Mouse (Mus musculus): ENCODE results near the gene Fry. TPM values are rescaled to one million over a fixed set of nuclear protein-coding genes. Genes with fewer than 3 reads are reported as not detected.

Fry gene
- polyA plus RNA-seq, 1 experiment = 2.9 TPM

DNA sequence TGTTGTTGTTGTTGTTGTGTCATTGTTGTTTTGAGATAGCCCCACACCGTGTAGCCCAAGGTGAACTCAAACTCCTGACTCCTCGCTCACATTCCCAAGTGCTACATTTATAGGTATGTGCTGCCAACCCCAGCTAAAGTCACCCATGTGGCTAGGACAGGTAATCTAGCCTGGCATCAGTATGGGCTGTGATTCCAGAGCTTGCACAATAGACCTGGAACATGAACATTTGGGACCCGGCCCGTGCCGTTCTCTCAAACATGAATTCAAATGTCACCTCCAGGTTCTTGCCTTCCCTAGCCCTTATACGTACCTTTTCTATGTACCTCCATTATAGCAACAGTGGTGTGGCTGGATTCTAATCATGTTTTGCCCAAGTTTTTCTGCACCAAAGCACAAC, 156.9 kb downstream of the Fry start:
- H3K27ac ChIP-seq (ENCODE audit: insufficient read depth, low read length) = no peak overlapping the region
- H3K4me3 ChIP-seq (ENCODE audit: insufficient read depth, low read length) = no peak overlapping the region
- TF ChIP-seq CTCF (IDR thresholded peaks at IDR 0.05; ENCODE audit: borderline replicate concordance, insufficient read depth, low read length) = no peak
- no peak for TF ChIP-seq POLR2A (IDR thresholded peaks at IDR 0.05; ENCODE audit: low read depth, low read length)
- peaks cover 2% of the 10 kb centered on the region; the same call in 1 of the 2 replicates for H3K4me1 ChIP-seq (ENCODE audit: control insufficient read depth, insufficient read depth, low read length)

DNA sequence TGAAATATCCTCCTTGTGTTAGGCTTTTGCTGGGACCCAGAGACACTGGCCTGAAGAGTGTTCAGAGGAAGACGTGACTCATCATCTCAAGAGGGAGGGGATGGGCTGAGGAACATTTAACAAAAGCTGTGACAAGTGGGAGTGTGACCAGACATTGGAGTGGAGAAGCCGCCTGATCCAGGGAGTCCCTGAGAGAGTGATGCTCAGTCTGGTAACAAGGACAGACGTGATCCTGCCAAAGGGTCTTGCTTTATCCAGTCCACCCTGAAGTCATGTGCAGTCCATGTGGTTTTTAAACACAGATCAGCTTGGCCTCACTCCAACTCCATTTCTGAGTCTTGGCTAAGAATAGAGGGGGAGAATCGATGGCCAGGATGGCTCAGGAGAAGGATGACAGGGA, 158.2 kb downstream of the Fry start:
- TF ChIP-seq CTCF (IDR thresholded peaks at IDR 0.05; ENCODE audit: borderline replicate concordance, insufficient read depth, low read length) (no peak), POLR2A (IDR thresholded peaks at IDR 0.05; ENCODE audit: low read depth, low read length) (no peak)
- Histone ChIP-seq H3K4me1 (ENCODE audit: control insufficient read depth, insufficient read depth, low read length) (peaks cover 2% of the 10 kb centered on the region; the same call in 1 of the 2 replicates), H3K4me3 (ENCODE audit: insufficient read depth, low read length) (no peak overlapping the region), H3K27ac (ENCODE audit: insufficient read depth, low read length) (no peak overlapping the region)

DNA sequence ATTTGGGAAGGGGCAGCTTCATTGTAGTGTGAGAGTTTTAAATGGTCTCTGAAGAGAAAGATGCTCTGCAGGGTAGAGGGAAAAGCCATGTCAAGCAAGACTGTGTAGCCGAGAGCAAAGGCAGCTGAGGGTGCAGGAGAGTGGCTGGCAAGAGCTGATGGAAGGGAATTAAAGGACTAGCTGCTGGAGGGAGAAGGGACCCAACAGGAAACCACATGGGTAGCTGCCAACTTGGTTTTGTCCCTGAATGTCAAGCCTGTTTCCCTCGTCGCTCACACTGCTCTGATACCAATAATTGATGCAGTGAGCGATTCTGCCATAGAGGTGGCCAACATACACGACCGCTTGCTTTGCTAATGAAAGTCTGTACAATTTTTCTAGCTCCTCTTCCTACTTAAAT, 160.9 kb downstream of the Fry start:
- H3K4me3 ChIP-seq (ENCODE audit: insufficient read depth, low read length) = no peak overlapping the region
- H3K4me1 ChIP-seq (ENCODE audit: control insufficient read depth, insufficient read depth, low read length) = peaks cover 2% of the 10 kb centered on the region; the same call in 1 of the 2 replicates
- no peak for TF ChIP-seq POLR2A (IDR thresholded peaks at IDR 0.05; ENCODE audit: low read depth, low read length)
- no peak for TF ChIP-seq CTCF (IDR thresholded peaks at IDR 0.05; ENCODE audit: borderline replicate concordance, insufficient read depth, low read length)
- no peak overlapping the region for H3K27ac ChIP-seq (ENCODE audit: insufficient read depth, low read length)

DNA sequence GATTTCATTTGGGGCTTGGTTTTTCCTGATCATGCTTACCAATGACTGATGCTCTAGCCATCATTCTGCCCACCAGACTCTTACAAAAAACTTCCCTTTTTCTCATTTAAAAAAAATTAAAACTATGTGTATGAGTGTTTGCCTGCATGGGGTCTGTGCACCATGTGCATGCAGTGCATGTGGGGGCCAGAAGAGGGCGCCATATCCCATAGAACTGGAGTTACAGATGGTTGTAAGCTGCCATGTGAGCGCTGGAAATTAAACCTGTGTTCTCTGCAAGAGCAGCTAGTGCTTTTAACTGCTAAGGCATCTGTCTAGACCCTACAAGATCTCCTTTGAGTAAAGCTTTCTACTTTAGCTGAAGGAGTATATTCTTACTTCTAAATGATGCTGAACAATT, 162.6 kb downstream of the Fry start:
- TF ChIP-seq POLR2A (IDR thresholded peaks at IDR 0.05; ENCODE audit: low read depth, low read length) (no peak), CTCF (IDR thresholded peaks at IDR 0.05; ENCODE audit: borderline replicate concordance, insufficient read depth, low read length) (no peak)
- no peak overlapping the region for H3K4me3 ChIP-seq (ENCODE audit: insufficient read depth, low read length)
- H3K4me1 ChIP-seq (ENCODE audit: control insufficient read depth, insufficient read depth, low read length) = peaks cover 2% of the 10 kb centered on the region; the same call in 1 of the 2 replicates
- no peak overlapping the region for H3K27ac ChIP-seq (ENCODE audit: insufficient read depth, low read length)

DNA sequence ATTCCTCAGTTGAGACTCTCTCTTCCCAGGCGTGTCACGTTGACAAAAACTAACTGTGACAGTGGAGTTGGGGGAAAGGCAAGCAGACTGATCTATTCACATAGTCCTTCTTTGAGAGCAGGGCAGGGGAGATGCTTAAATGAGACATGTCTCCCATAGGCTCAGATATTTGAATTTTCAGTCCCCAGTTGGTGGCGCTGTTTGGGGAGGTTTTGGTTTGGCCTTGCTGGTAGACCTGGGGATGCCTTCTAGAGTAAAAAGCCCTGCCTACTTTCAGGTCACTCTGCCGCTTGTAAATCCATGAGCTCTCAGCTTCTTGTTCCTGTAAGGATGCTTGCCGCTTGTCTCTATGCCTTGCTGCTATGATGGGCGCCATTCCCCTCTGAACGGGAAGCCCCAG, 163.6 kb downstream of the Fry start:
- Histone ChIP-seq H3K27ac (ENCODE audit: insufficient read depth, low read length) (no peak overlapping the region), H3K4me3 (ENCODE audit: insufficient read depth, low read length) (no peak overlapping the region), H3K4me1 (ENCODE audit: control insufficient read depth, insufficient read depth, low read length) (no peaks in the 10 kb centered on the region)
- no peak for TF ChIP-seq POLR2A (IDR thresholded peaks at IDR 0.05; ENCODE audit: low read depth, low read length)
- no peak for TF ChIP-seq CTCF (IDR thresholded peaks at IDR 0.05; ENCODE audit: borderline replicate concordance, insufficient read depth, low read length)

DNA sequence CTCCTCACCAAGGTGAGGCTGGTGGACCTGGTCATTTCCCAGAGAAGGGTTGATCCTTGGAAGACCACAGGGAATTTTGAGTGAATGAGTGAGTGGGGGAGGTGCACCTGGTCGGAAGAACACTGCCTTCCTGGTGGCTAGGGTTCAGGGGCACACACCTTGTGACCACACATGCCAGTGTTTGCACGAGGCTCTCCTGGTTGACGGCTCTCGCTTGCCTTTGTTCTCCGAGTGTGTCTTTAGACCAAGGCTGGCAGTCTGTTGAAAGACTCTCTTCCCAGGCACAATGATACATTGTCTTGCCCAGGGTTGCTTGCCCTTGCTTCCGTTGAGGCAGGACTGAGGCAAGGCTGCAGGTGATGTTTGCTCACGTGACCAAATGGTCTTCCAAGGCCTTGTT, 169.5 kb downstream of the Fry start:
- Histone ChIP-seq H3K27ac (ENCODE audit: insufficient read depth, low read length) (no peak overlapping the region), H3K4me1 (ENCODE audit: control insufficient read depth, insufficient read depth, low read length) (no peaks in the 10 kb centered on the region), H3K4me3 (ENCODE audit: insufficient read depth, low read length) (no peak overlapping the region)
- TF ChIP-seq CTCF (IDR thresholded peaks at IDR 0.05; ENCODE audit: borderline replicate concordance, insufficient read depth, low read length) = no peak
- TF ChIP-seq POLR2A (IDR thresholded peaks at IDR 0.05; ENCODE audit: low read depth, low read length) = no peak

DNA sequence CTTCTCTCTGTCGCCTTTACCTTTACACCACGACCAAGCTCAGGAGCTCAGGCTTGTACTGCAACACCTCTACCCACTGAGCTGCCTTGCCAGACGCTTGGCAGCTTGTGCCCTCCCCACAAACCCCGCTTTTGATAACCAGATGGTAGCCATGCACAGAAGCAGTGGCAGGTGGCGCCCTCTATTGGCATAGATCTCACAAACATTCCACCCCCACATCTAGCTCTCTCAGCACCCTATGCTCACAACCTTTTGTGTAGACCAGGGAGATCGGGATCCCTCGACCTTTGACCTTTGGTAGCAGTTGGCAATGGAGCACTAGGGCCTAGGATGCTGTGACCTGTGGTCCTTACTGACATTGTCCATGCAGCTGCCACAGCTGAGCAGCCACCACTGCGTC, 171.2 kb downstream of the Fry start:
- no peak overlapping the region for H3K4me3 ChIP-seq (ENCODE audit: insufficient read depth, low read length)
- TF ChIP-seq CTCF (IDR thresholded peaks at IDR 0.05; ENCODE audit: borderline replicate concordance, insufficient read depth, low read length) (no peak), POLR2A (IDR thresholded peaks at IDR 0.05; ENCODE audit: low read depth, low read length) (no peak)
- no peak overlapping the region for H3K27ac ChIP-seq (ENCODE audit: insufficient read depth, low read length)
- no peaks in the 10 kb centered on the region for H3K4me1 ChIP-seq (ENCODE audit: control insufficient read depth, insufficient read depth, low read length)

DNA sequence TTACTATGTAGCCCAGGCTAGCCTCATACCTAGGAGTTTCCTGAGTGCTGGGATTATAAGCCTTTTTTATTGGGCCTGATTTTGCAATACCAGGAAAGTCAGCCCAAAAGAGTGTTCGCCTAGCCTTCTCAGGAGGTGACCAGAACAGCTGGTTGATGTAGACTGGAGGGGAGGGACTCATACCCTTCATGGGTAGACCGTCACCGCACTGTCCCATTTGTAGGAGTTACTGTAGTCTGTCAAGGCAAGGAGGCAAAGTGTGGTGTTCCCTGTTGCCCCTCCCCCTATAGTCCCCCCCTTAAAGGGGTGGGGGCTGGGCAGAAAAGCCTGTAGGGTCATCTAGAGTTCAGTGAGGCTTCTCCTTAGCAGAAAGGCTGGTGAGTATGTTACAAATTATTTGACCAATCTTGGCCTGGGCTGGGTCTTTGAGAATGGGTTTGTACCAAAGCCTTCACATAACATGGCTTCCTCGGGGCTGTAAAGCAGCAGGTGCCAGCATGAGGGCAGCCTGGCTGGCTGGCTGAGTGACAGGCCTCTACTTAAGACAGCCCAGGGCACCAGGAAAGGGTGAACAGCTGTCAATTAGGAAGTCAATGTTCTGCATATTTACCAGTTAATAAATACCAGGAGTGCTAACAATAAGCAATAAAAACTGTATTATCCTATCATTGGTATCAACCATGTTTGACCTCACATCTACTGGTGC, 172.2 kb downstream of the Fry start:
- TF ChIP-seq CTCF (IDR thresholded peaks at IDR 0.05; ENCODE audit: borderline replicate concordance, insufficient read depth, low read length) = no peak
- TF ChIP-seq POLR2A (IDR thresholded peaks at IDR 0.05; ENCODE audit: low read depth, low read length) = no peak
- Histone ChIP-seq H3K27ac (ENCODE audit: insufficient read depth, low read length) (no peak overlapping the region), H3K4me3 (ENCODE audit: insufficient read depth, low read length) (no peak overlapping the region)

DNA sequence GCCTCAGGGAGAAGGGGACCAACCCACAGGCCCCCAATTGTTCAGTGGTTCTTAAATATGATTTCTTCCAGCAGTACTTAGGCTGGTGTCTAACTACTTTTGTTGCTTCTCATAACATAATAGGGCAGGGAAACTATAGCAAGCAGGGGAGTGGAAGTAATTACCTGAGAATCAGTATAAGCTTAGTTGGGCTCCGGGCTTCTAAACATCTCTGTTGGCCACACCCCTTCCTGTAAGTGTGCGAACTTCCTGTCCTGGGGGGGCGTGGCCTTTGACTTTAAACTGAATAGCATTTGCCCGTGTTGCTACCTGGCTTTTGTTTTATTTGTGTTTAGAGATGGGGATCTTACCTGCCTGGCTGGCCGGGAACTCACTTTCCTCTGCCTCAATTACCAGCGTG, 172.8 kb downstream of the Fry start:
- H3K4me3 ChIP-seq (ENCODE audit: insufficient read depth, low read length) = no peak overlapping the region
- H3K27ac ChIP-seq (ENCODE audit: insufficient read depth, low read length) = no peak overlapping the region
- TF ChIP-seq POLR2A (IDR thresholded peaks at IDR 0.05; ENCODE audit: low read depth, low read length) (no peak), CTCF (IDR thresholded peaks at IDR 0.05; ENCODE audit: borderline replicate concordance, insufficient read depth, low read length) (no peak)
- H3K4me1 ChIP-seq (ENCODE audit: control insufficient read depth, insufficient read depth, low read length) = no peaks in the 10 kb centered on the region

More for the DNA sequence above, 172.2 kb downstream of the Fry start:
- no peaks in the 10 kb centered on the region for H3K4me1 ChIP-seq (ENCODE audit: control insufficient read depth, insufficient read depth, low read length)

DNA sequence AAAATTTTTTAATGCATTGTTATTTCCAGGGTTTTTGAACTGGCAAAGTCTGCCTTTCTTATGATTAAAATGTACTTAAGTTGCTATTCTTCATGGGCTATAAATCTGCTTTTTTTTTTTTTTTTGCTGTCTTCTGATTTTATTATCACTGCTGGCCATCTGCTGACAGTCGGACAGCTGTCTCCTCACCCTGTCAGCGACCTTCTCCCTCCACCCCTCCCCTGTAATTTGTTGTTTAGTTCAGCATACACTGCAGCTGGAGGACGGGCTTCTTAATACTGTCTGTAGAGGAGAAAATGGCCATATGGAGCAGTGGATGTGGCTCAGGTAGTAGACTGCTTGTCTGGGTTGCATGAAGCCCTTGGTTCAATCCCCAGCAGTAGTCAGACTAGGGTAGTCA, 173.7 kb downstream of the Fry start:
- no peak for TF ChIP-seq POLR2A (IDR thresholded peaks at IDR 0.05; ENCODE audit: low read depth, low read length)
- H3K4me3 ChIP-seq (ENCODE audit: insufficient read depth, low read length) = no peak overlapping the region
- H3K4me1 ChIP-seq (ENCODE audit: control insufficient read depth, insufficient read depth, low read length) = no peaks in the 10 kb centered on the region
- no peak overlapping the region for H3K27ac ChIP-seq (ENCODE audit: insufficient read depth, low read length)

Measured in embryonic fibroblast, embryonic 13.5 days (primary cell).